Mouse (Mus musculus) bone marrow macrophage, adult 2 months (primary cell): ENCODE results near the gene Thpo.

Experiments used
- CTCF ChIP-seq: IDR thresholded peaks from 2 replicates; pipeline ENCODE4 v1.5.1; 2012; ENCODE audit warnings: low read depth, mild to moderate bottlenecking, low read length, moderate library complexity
- POLR2A ChIP-seq: IDR thresholded peaks from 2 replicates; pipeline ENCODE4 v1.6.1; 2012; ENCODE audit warnings: mild to moderate bottlenecking, low read depth, low read length, borderline replicate concordance

- TF ChIP-seq POLR2A: no peak
- no peak for TF ChIP-seq CTCF
These were observed 12.5 kb downstream of the Thpo start for GRCm38 (mm10) chr16:20721808-20722207.
